Mouse (Mus musculus): Measurements from ENCODE around the gene Hyal1.

Gene Hyal1

GRCm38 (mm10) chr9:107598385-107598784 lies 21.7 kb downstream of the Hyal1 start:
- DNase-seq: no peak

- peak in 1 of 2 experiments; percentile 18 for DNase-seq
Observed at GRCm38 (mm10) chr9:107599433-107599832, 22.7 kb downstream of the Hyal1 start.

GRCm38 (mm10) chr9:107599842-107600241 lies 23.1 kb downstream of the Hyal1 start:
- peak; percentile 68 to 72 for DNase-seq

- peak in 1 of 2 experiments; percentile 40 for DNase-seq
Observed at GRCm38 (mm10) chr9:107600745-107601144, 24.0 kb downstream of the Hyal1 start.

- no peak for DNase-seq
Observed at GRCm38 (mm10) chr9:107601275-107601674, 24.5 kb downstream of the Hyal1 start.

- DNase-seq: peak; percentile 91 to 94
Observed at GRCm38 (mm10) chr9:107602068-107602648, 25.4 kb downstream of the Hyal1 start.

GRCm38 (mm10) chr9:107603251-107603650 lies 26.5 kb downstream of the Hyal1 start:
- no peak for DNase-seq

- DNase-seq: no peak
Observed at GRCm38 (mm10) chr9:107605041-107605661, 28.4 kb downstream of the Hyal1 start.

- DNase-seq: no peak
Observed at GRCm38 (mm10) chr9:107606591-107606990, 29.9 kb downstream of the Hyal1 start.

GRCm38 (mm10) chr9:107607036-107607435 lies 30.3 kb downstream of the Hyal1 start:
- no peak for DNase-seq

- no peak for DNase-seq
Observed at GRCm38 (mm10) chr9:107607653-107608245, 31.0 kb downstream of the Hyal1 start.

GRCm38 (mm10) chr9:107608741-107609432 lies 32.2 kb downstream of the Hyal1 start, which contains the start of gene Sema3b:
Gene Sema3b, minus strand, starts transcription at chr9:107609229.
- DNase-seq: no peak

- no peak for DNase-seq
Observed at GRCm38 (mm10) chr9:107609433-107609830, 32.7 kb downstream of the Hyal1 start.

- no peak for DNase-seq
Observed at GRCm38 (mm10) chr9:107611456-107612190, 34.9 kb downstream of the Hyal1 start.

- DNase-seq: peak; percentile 99 to 100
Observed at GRCm38 (mm10) chr9:107612191-107612944, 35.6 kb downstream of the Hyal1 start.

GRCm38 (mm10) chr9:107612945-107613569 lies 36.3 kb downstream of the Hyal1 start:
- DNase-seq: no peak

- no peak for DNase-seq
Observed at GRCm38 (mm10) chr9:107615035-107615434, 38.3 kb downstream of the Hyal1 start.

GRCm38 (mm10) chr9:107617461-107617860 lies 40.7 kb downstream of the Hyal1 start:
- no peak for DNase-seq

- no peak for DNase-seq
Observed at GRCm38 (mm10) chr9:107618098-107618497, 41.4 kb downstream of the Hyal1 start.

GRCm38 (mm10) chr9:107618778-107619545 lies 42.2 kb downstream of the Hyal1 start:
- peak; percentile 37 to 47 for DNase-seq

GRCm38 (mm10) chr9:107619546-107619879 lies 42.8 kb downstream of the Hyal1 start:
- DNase-seq: peak in 1 of 2 experiments; percentile 37
